Mouse (Mus musculus) CH12.LX (cell line): ENCODE data around the gene Mmp28.

Source experiments
- CTCF ChIP-seq, 2 experiments: IDR thresholded peaks in 1 of 2; conservative IDR thresholded peaks in 1 of 2; 2 replicates each; pipeline ENCODE4 v1.5.1; 2011 to 2012; ENCODE audit warnings: low read depth in 2 of 2, low read length in 2 of 2, improper control_type of control experiment in 1 of 2, inconsistent platforms in 1 of 2, mild to moderate bottlenecking in 1 of 2, moderate library complexity in 1 of 2
- MAZ ChIP-seq: IDR thresholded peaks from 2 replicates; pipeline ENCODE4 v1.6.1; 2012; ENCODE audit warnings: low read depth, mild to moderate bottlenecking, inconsistent platforms, low read length, improper control_type of control experiment, moderate library complexity
- PAX5 ChIP-seq: IDR thresholded peaks from 2 replicates; pipeline ENCODE4 v1.6.1; 2012; ENCODE audit warnings: low read length, inconsistent platforms, mixed read lengths
- ZMIZ1 ChIP-seq: IDR thresholded peaks from 2 replicates; pipeline ENCODE4 v1.6.1; 2012; ENCODE audit warnings: low read depth, mild to moderate bottlenecking, inconsistent platforms, low read length, improper control_type of control experiment

- TF ChIP-seq ZMIZ1 (no peak; the same call in 1 of the 2 replicates), MAZ (no peak), PAX5 (no peak), CTCF (conservative IDR thresholded peaks at IDR 0.05 in 1 of 2, IDR thresholded peaks at IDR 0.05 in 1 of 2; ENCODE audit: low read depth in 2 of 2, low read length in 2 of 2) (no peak)
Observed at GRCm38 (mm10) chr11:83509521-83509920, 46.6 kb upstream of the Mmp28 start.
